Mouse (Mus musculus) neural tube, postnatal 0 days (tissue): ENCODE data around the gene Cyp2ab1. TPM values are rescaled to one million over a fixed set of nuclear protein-coding genes. Genes with fewer than 3 reads are reported as not detected.

Experiments
- polyA plus RNA-seq: library from polyadenylated mRNA; unstranded; fragments of >200 nt; fragmentation: Nextera tagmentation; extraction: Ambion mirVana; gene quantifications from 2 replicates; pipeline ENCODE4 v1.2.1, GENCODE M21; 2015

Gene Cyp2ab1
- polyA plus RNA-seq: not detected in 2 replicates

GRCm38 (mm10) chr16:20325286-20325685 is at the start of gene Cyp2ab1:
Gene Cyp2ab1, minus strand, starts transcription at chr16:20325404.

DNA sequence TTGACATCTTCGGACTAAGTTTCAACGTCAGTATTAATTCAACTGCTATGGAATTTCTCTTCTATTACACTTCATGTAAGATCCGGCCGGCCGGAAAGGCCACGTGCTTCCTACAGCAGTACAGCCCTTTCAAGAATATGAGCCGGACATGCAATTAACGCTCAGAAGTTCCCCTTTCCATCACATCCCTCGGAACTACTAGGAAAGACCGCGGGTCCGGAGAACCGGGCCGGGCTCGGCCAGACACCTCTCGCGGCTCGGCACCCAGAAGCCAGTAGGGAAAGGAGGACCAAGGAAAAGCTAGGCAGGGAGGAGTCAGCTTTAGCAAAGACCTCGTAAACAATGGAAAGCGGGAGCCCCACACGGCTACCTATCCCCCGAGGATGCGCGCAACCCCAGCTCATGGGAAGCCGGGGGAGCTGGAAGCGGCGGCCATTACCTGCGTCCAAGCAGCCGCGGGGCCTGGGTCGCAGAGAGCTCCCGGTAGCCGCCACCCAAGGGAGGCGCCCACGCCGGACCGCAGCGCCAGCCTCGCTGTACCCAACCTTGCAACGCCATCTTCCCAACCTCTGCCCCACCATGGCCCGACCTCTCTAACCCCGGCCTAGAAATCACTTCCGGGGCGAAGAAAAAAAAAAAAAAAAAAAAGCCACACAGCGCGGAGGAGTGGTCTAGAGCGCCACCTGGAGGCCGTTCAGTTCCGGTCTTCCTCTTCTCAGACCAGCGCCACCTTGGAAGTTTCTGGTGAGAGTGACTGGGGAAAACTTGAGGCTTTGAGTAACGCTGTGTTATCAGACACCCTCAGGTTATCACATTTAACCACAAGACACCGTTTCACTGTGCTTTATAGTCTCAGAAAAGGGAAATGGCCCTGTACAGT is 23.2 kb downstream of the Cyp2ab1 start, which contains the start of gene Parl:
Gene Parl (minus strand): TSS at position 618 of the 880 bp plus-strand sequence.

Other genes starting within 250 kb of the Cyp2ab1 start
- 25.6 and 26.0 TPM in 2 replicates for gene Klhl24, start 227.9 kb downstream of the Cyp2ab1 start, polyA plus RNA-seq
- 9.4 and 10.8 TPM in 2 replicates for gene Yeats2, start 184.3 kb downstream of the Cyp2ab1 start, polyA plus RNA-seq
- gene Map6d1, start 84.0 kb downstream of the Cyp2ab1 start, polyA plus RNA-seq: 10.4 and 11.7 TPM in 2 replicates
- gene Parl, start 23.0 kb downstream of the Cyp2ab1 start, polyA plus RNA-seq: 77.1 and 83.9 TPM in 2 replicates
- 62.9 and 82.7 TPM in 2 replicates for gene Abcc5, start 101.0 kb upstream of the Cyp2ab1 start, polyA plus RNA-seq
- 88.5 and 88.8 TPM in 2 replicates for gene Eif2b5, start 173.4 kb upstream of the Cyp2ab1 start, polyA plus RNA-seq
- gene Dvl3, start 191.6 kb upstream of the Cyp2ab1 start, polyA plus RNA-seq: 21.3 and 26.8 TPM in 2 replicates
- gene Ap2m1, start 210.1 kb upstream of the Cyp2ab1 start, polyA plus RNA-seq: 1,145 and 1,197 TPM in 2 replicates
- gene Abcf3, start 223.2 kb upstream of the Cyp2ab1 start, polyA plus RNA-seq: 77.6 and 85.8 TPM in 2 replicates